Mouse (Mus musculus) kidney, adult 2 months (tissue): ENCODE results near the gene Gm49396.

ENCODE experiments used
- CTCF ChIP-seq: fragments of 200-500 bp; conservative IDR thresholded peaks from 2 replicates; pipeline ENCODE4 v1.5.1; 2011; ENCODE audit warnings: low read depth, mild to moderate bottlenecking, control low read depth, low read length, moderate library complexity, mixed read lengths; ENCODE audit not compliant: insufficient read depth, insufficient read length
- POLR2A ChIP-seq: fragments of 200-500 bp; IDR thresholded peaks from one replicate; pipeline ENCODE4 v1.6.1; 2011; ENCODE audit warnings: low read depth, low read length, control low read depth

DNA sequence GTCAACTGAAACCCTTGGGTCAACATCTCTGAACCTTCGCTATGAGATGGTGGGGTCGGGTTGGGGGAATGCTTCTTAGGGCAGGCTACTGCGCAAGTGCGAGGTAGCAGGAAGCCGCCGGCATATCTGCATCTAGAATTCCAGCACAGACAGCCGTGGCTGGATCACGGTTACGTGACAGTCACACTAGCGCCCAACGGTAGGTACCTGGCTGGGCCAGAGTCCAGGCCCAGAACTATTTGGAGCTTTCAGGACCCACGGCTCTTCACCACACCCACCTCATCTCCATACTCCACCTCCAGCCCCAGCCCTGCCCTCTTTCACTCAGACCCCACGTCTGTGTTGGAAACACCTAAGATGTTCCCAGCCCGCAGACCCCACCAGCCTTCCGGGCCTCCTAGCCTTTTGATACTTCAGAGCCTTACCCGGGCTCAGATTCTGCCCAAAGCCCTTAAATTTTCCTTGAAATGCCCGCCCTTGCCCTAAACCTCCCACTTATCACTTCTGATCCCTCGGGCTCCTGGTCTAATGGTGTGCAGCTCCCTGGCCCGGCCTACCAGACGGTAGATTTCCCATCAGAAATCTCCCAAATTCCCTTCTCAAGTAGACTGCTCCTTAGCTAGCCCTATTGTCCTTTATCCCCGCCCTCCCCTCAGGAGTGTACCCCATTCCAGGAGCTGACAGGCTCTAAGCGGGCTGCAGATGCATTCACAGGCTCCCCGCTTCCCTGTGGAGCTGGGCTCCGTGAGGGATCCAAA lies 48.0 kb upstream of the Gm49396 start:
- TF ChIP-seq POLR2A (no peak), CTCF (no peak)
